Mouse (Mus musculus): ENCODE measurements around the gene Tal1.

- TF ChIP-seq CTCF (IDR thresholded peaks at IDR 0.05; ENCODE audit: control insufficient read depth, insufficient read depth, insufficient read length) (peak; percentile 81), MYOG (IDR thresholded peaks at IDR 0.05; ENCODE audit: control insufficient read depth, extremely low read depth, insufficient read length) (no peak)
These were observed 45.5 kb downstream of the Tal1 start for GRCm38 (mm10) chr4:115101682-115102081.

Data from C2C12 (cell line).